Mouse (Mus musculus) G1E (cell line): ENCODE data around the gene Megf9.

Source experiments
- CTCF ChIP-seq: IDR thresholded peaks from 2 replicates; pipeline ENCODE4 v1.5.1; 2012; ENCODE audit warnings: low read depth, low read length, inconsistent platforms, mixed read lengths
- GATA1 ChIP-seq: IDR thresholded peaks from 2 replicates; pipeline ENCODE4 v1.6.1; 2012; ENCODE audit warnings: borderline replicate concordance, low read length, inconsistent platforms, mixed read lengths
- GATA2 ChIP-seq: IDR thresholded peaks from 2 replicates; pipeline ENCODE4 v1.6.1; 2012; ENCODE audit warnings: low read depth, low read length, inconsistent platforms, borderline replicate concordance
- TAL1 ChIP-seq: conservative IDR thresholded peaks from 2 replicates; pipeline ENCODE4 v1.6.1; 2012; ENCODE audit warnings: low read depth, low read length, inconsistent platforms, mixed read lengths

DNA sequence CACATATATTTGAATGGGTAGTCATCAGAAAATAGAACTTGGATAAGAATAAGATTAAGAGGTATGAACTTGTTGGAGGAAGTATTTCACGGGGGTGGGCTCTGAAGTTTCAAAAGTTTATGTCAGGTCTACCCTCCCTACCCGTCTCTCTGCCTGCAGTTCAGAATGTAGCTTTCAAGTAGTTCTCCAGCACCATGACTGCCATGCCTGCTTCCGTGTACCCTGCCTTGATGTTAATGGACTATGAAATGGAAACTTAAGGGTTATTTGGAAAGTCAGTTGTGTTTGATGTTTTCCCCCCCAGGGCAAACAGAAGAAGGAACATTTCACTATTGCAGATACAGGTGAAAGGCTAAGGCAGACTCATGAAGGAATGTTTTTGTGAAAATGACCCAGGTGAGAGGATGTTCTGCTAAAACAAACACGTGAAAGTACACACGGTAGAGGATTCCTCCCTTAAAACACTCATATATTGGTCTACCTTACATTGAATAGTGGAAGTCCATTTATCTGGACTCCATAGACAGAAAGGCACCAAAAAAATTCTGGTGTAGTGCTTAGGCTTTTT is 18.5 kb upstream of the Megf9 start:
- TF ChIP-seq CTCF (no peak), TAL1 (no peak), GATA2 (no peak), GATA1 (no peak)
